18 mouse cellular contexts compared by ENCODE assay signal in genomic region chr11:85746373-85746772, GRCm38 (mm10).
DNase-seq lines count a peak whose midpoint lies in the region; ATAC-seq lines count a peak whose summit lies in the region.
"Had no signal": no experiment of that assay in that cellular context is flagged by ENCODE, and none has a peak within 500 bp of the region (broad histone marks: within the 10 kb centered on the region; RNA-seq: fewer than 3 reads in every experiment).

No protein-coding gene starts in this region.

- H3K4me3 ChIP-seq in heart, embryonic 10.5 days = no peak overlapping the region
- H3K4me3 ChIP-seq in kidney, embryonic 15.5 days (replicated peaks) = no peak overlapping the region
- no peak overlapping the region for H3K4me3 ChIP-seq in embryonic facial prominence, embryonic 11.5 days (ENCODE audit: low read depth, low read length)
- no peak overlapping the region for H3K4me3 ChIP-seq in limb, embryonic 10.5 days
- H3K4me3 ChIP-seq: erythroblast, embryonic 14.5 days; hindbrain, embryonic 15.5 days; liver, embryonic 12.5 days; midbrain, embryonic 15.5 days had no signal

- 73% methylated on average over 7 of the region's 7 CpGs for WGBS in heart, embryonic 10.5 days
- 65% methylated on average over 7 of the region's 7 CpGs for WGBS in kidney, embryonic 15.5 days
- 60% methylated on average over 7 of the region's 7 CpGs for WGBS in embryonic facial prominence, embryonic 11.5 days
- 41% methylated on average over 7 of the region's 7 CpGs for WGBS in limb, embryonic 10.5 days

- no peaks in the 10 kb centered on the region for H3K9me3 ChIP-seq in heart, embryonic 10.5 days
- no peaks in the 10 kb centered on the region for H3K9me3 ChIP-seq in kidney, embryonic 15.5 days (replicated peaks)
- no peaks in the 10 kb centered on the region for H3K9me3 ChIP-seq in embryonic facial prominence, embryonic 11.5 days (replicated peaks; ENCODE audit: control insufficient read depth, low read length)
- no peaks in the 10 kb centered on the region for H3K9me3 ChIP-seq in limb, embryonic 10.5 days (replicated peaks)
- H3K9me3 ChIP-seq: hindbrain, embryonic 15.5 days; liver, embryonic 12.5 days; midbrain, embryonic 15.5 days had no signal

- no peaks in the 10 kb centered on the region for H3K36me3 ChIP-seq in heart, embryonic 10.5 days
- no peaks in the 10 kb centered on the region for H3K36me3 ChIP-seq in kidney, embryonic 15.5 days
- H3K36me3 ChIP-seq in embryonic facial prominence, embryonic 11.5 days (replicated peaks; ENCODE audit: control insufficient read depth, insufficient read depth, low read depth, low read length) = no peaks in the 10 kb centered on the region
- no peaks in the 10 kb centered on the region for H3K36me3 ChIP-seq in limb, embryonic 10.5 days
- H3K36me3 ChIP-seq: hindbrain, embryonic 15.5 days; liver, embryonic 12.5 days; midbrain, embryonic 15.5 days had no signal

- H3K4me1 ChIP-seq in heart, embryonic 10.5 days = peaks cover 13% of the 10 kb centered on the region
- H3K4me1 ChIP-seq in kidney, embryonic 15.5 days = peaks cover 8% of the 10 kb centered on the region; the same call in 1 of the 2 replicates
- H3K4me1 ChIP-seq in embryonic facial prominence, embryonic 11.5 days (ENCODE audit: control insufficient read depth, insufficient read depth, low read length) = no peaks in the 10 kb centered on the region; the same call in 1 of the 2 replicates
- peaks cover 25% of the 10 kb centered on the region for H3K4me1 ChIP-seq in limb, embryonic 10.5 days
- H3K4me1 ChIP-seq: hindbrain, embryonic 15.5 days; midbrain, embryonic 15.5 days had no signal

- no peak for ATAC-seq in kidney, embryonic 15.5 days (replicated peaks; ENCODE audit: low FRiP score)
- no peak for ATAC-seq in embryonic facial prominence, embryonic 11.5 days (replicated peaks; ENCODE audit: insufficient number of reproducible peaks, low FRiP score, low TSS enrichment, low read depth)
- ATAC-seq in frontal cortex, adult (ENCODE audit: low TSS enrichment) = no peak
- ATAC-seq: forebrain, embryonic 14.5 days; intestine, postnatal 0 days; liver, embryonic 12.5 days; midbrain, embryonic 15.5 days had no signal

- peaks cover 30% of the 10 kb centered on the region for H3K27me3 ChIP-seq in heart, embryonic 10.5 days (ENCODE audit: insufficient read depth, poor library complexity, severe bottlenecking)
- H3K27me3 ChIP-seq in kidney, embryonic 15.5 days = no peaks in the 10 kb centered on the region
- no peaks in the 10 kb centered on the region for H3K27me3 ChIP-seq in embryonic facial prominence, embryonic 11.5 days (ENCODE audit: control insufficient read depth, insufficient read depth, low read length)
- peaks cover 81% of the 10 kb centered on the region for H3K27me3 ChIP-seq in limb, embryonic 10.5 days (ENCODE audit: low read depth, poor library complexity, severe bottlenecking)
- H3K27me3 ChIP-seq: CH12.LX; hindbrain, embryonic 15.5 days; midbrain, embryonic 15.5 days had no signal

- peak; percentile 11 to 38 for DNase-seq in heart, adult 9 months (ENCODE audit: low spot score in 2 of 2)
- no peak for DNase-seq in heart, embryonic 10.5 days (ENCODE audit: low spot score)
- peak; percentile 67 for DNase-seq in kidney, postnatal 10 days
- peak; percentile 26 for DNase-seq in embryonic facial prominence, embryonic 11.5 days (ENCODE audit: low spot score)
- DNase-seq in limb, embryonic 10.5 days (ENCODE audit: low spot score) = peak; percentile 49
- DNase-seq in gastrocnemius, postnatal 4 days (ENCODE audit: low spot score in 2 of 2) = no peak
- DNase-seq: cerebellum, adult 9-10 months; right cerebral cortex, adult 18-20 months; thymus, postnatal 36 days had no signal

- no peak overlapping the region for H3K4me2 ChIP-seq in kidney, embryonic 15.5 days
- H3K4me2 ChIP-seq in embryonic facial prominence, embryonic 11.5 days (ENCODE audit: low read depth, low read length) = no peak overlapping the region
- H3K4me2 ChIP-seq: hindbrain, embryonic 15.5 days; liver, embryonic 12.5 days; midbrain, embryonic 15.5 days had no signal

- H3K27ac ChIP-seq in heart, embryonic 10.5 days = no peak overlapping the region
- no peak overlapping the region for H3K27ac ChIP-seq in kidney, embryonic 15.5 days
- no peak overlapping the region for H3K27ac ChIP-seq in embryonic facial prominence, embryonic 11.5 days (replicated peaks; ENCODE audit: low read depth, low read length)
- H3K27ac ChIP-seq in limb, embryonic 10.5 days = peak overlapping the region; percentile 79
- H3K27ac ChIP-seq: hindbrain, embryonic 15.5 days; liver, embryonic 12.5 days; midbrain, embryonic 15.5 days had no signal

- no peak overlapping the region for H3K9ac ChIP-seq in kidney, embryonic 15.5 days
- no peak overlapping the region for H3K9ac ChIP-seq in embryonic facial prominence, embryonic 11.5 days (replicated peaks; ENCODE audit: low read length)
- H3K9ac ChIP-seq: hindbrain, embryonic 15.5 days; liver, embryonic 12.5 days; midbrain, embryonic 15.5 days had no signal

Comparison
In these comparisons a context has a peak if more than half of its experiments do, and no peak if none do; other contexts are left out.
1. DNase-seq: peak in heart, adult 9 months (2 of 2), kidney, postnatal 10 days (single experiment), embryonic facial prominence, embryonic 11.5 days (single experiment) and limb, embryonic 10.5 days (single experiment); none in heart, embryonic 10.5 days (single experiment) and gastrocnemius, postnatal 4 days (0 of 2).